Mouse (Mus musculus): ENCODE measurements around the gene Rrp12.

Rrp12 gene

DNA sequence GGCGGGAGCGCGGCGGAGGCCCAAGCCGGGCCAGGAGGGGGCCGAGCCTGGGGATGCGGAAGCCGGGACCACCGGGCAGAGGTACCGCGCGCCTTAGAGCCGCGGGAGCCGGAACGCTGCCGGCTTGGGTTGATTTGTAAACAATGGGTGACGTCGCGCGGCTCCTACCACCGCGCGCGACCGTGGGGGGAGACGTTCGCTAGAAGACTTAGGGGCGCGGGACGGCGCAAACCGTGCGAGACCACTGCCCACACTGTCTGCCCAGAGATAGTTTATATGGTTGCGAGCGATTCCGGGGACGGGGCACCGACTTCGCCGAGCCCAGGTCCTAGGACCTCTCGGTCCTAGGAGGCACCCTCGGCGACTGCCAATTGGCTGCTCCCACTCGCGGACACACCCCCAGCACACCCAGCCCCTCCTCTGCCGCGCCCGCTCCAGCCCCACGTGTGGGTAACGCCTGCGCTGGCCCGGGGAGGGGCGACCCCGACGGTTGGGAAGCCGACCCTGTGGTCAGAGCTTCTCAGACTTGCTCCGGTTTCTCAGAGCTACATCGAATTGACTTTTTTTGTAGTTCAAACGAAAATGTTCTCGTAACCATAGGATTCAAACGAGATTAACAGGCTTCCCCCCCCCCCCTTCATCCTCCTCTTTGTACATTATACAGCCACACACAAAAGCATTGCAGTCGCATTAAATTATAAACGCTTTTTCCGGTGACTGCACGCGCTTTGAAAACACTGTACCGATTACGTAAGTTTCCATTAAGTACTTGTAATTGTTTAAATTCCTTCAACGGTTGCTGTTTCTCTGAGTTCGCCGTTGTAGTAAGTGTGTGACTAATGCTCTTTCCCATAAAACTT lies 47.8 kb downstream of the Rrp12 start, which contains the start of gene Frat2:
Gene Frat2, minus strand, starts transcription at position 141 of the 860 bp plus-strand sequence.
- peak; percentile 85 to 86 for DNase-seq (ENCODE audit: low spot score in 2 of 2)

GRCm38 (mm10) chr19:41847614-41847991 lies 48.4 kb downstream of the Rrp12 start:
- DNase-seq (ENCODE audit: low spot score in 2 of 2), result peak; percentile 57 to 60

DNA sequence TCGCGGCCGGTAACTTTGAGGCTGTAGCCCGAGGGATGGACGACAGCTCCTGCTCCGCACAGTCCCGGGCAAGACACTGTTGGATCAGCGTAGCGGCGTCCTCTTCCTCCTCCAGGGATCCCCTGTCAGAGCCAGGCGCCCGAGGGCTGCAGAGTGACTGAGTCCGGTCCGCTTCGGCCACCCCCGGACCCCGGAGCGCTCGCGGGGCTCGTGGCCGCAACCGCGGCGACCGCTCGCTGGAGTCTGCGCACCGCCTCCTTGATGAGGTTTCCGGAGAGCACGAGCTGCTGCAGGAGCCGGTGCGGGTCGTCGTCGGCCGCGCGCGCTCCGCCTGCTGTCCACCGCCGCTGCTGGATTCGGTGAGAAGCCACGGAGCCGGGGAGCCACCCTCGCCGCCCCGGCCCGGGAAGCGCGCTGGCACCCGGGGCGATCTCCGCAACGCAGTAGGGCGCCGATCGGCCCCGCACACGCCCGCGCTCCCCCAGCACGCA lies 48.8 kb downstream of the Rrp12 start:
- peak; percentile 41 to 43 for DNase-seq (ENCODE audit: low spot score in 2 of 2)

DNA sequence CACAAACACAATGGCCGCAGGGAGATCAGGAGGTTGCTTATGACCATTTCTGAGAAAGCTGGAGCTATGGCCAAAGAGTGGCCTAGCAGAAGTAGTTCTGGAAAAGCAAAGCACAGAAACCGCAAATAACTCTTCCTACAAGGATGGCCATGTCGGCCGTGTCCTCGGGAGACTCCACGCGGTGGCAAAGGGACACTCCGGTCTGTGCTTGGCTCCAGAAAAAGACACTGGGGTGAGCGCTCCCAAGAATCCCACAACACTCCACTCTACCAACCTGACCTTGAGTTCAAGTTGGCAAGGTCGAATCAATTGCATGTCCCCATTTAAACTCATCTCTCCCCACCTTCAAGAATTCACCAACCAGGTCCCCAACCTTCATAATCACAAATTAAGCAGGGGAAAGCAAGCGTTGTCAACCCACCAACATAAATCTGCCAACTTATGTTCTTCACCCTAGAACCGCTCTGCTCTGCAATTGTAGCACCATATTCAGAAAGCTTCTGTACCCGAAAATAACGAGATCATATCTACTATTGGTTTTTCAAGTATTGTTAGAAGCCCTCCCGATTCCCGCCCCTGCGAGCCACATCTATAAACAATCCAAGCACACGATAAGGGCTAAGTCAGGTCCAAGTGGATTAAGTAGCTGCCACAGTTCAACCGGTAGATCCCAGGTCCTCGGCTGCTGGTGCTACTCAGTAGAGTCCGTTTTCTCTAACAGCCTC lies 49.4 kb downstream of the Rrp12 start:
- no peak for DNase-seq (ENCODE audit: low spot score in 2 of 2)

- no peak for DNase-seq (ENCODE audit: low spot score in 2 of 2)
Observed at GRCm38 (mm10) chr19:41844345-41844744, 51.6 kb downstream of the Rrp12 start.

- no peak for DNase-seq (ENCODE audit: low spot score in 2 of 2)
Observed at GRCm38 (mm10) chr19:41842706-41843105, 53.3 kb downstream of the Rrp12 start.

GRCm38 (mm10) chr19:41842196-41842595 lies 53.8 kb downstream of the Rrp12 start:
- DNase-seq (ENCODE audit: low spot score in 2 of 2), result no peak

DNA sequence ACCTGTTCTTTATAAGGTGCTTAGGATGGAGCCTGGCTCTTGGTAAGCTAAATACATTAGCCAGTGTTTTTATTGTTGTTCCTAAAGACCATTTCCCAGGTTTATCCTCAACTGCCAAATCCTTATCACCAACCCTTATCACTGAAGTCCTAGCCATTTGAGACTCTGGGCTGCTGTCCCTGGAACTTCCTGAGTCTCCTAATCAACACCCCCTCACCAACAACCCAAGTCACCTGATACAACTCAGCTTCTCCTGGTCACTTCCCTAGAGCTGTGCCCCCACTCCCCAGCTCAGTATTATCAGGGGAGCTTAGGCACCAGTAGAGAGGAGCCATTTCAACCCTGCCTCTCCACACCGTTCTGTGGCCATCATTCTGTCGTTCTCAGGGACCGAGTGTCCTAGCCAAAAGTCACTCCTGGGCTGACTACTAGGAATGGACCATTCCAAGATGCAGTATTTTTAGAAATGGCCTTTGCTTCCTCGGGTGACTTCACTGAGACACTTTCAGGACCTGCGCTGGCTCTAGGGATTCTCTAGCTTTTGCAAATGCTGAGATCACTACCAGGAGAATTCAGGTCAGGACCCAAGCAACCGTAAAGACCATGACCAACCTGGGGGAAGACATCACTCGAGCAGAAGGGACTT lies 54.7 kb downstream of the Rrp12 start:
- no peak for DNase-seq (ENCODE audit: low spot score in 2 of 2)

DNA sequence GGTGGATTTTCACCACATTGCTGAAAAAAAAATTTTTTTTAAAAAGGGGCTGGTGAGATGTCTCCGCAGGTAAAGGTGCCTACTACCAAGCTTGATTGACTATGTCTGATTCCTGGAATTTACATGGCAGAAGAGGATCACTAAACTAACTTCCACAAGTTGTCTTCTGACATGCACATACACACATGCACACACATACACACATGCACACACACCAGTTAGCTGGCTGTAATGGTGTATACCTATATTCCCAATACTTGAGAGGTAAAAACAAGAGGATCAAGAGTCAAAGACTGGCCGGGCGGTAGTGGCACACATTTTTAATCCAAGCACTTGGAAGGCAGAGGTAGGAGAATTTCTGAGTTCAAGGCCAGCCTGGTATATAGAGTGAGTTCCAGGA lies 56.3 kb downstream of the Rrp12 start:
- DNase-seq (ENCODE audit: low spot score in 2 of 2), result no peak

GRCm38 (mm10) chr19:41838808-41839207 lies 57.2 kb downstream of the Rrp12 start:
- DNase-seq (ENCODE audit: low spot score in 2 of 2), result no peak

- no peak for DNase-seq (ENCODE audit: low spot score in 2 of 2)
Observed at GRCm38 (mm10) chr19:41837917-41838261, 58.1 kb downstream of the Rrp12 start.

DNA sequence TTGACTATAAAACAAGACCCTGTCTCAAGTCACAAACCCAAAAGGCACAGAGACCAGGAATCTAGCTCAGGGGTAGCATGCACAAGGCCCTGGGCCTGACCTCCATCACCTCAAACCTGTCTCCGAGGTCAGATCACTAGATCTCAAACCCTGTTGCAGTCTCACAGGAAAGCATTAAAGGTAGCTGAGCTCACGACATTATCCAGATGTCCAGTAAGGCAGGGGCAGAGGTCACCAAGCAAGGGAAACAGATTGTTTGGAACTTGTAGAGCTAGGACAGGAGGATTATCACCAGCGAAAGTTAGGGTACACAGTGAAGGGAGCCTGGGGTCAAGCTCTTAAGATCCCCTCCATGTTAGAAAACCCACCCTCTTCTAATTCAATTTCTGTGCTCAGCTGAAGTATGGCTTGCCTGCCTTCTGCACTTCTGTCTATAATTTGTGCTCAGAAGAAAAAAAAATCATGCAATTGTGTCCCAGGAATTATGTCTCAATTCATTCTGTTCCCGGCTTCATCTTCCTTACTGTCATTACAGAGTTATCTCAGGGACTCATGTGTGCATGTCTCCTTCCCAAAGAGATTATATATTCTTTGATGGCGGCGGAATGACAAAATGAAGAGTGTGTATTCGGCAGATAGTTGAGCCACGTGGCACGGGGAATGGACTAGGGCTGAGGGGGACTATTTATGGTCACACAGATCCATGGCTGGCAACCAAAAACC lies 58.6 kb downstream of the Rrp12 start:
- DNase-seq (ENCODE audit: low spot score in 2 of 2), result no peak

DNA sequence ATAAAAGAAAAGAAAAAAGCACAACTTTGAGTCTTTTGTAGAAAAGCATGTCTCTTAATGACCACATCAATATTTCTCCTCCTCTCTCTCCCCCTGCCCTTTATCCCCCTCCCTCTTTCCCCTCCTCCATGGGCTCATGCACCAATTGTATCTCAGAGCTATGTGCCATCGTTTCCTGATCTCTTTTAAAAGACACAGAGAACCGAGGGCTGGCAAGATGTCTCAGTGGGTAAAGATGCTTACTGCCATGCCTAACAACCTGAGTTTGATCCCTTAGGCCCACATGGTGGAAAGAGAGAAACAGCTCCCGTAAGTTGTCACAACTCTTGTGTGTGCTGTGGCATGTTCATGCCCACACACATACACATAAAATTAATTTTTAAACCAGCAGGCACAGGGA lies 59.3 kb downstream of the Rrp12 start:
- DNase-seq (ENCODE audit: low spot score in 2 of 2), result no peak

DNA sequence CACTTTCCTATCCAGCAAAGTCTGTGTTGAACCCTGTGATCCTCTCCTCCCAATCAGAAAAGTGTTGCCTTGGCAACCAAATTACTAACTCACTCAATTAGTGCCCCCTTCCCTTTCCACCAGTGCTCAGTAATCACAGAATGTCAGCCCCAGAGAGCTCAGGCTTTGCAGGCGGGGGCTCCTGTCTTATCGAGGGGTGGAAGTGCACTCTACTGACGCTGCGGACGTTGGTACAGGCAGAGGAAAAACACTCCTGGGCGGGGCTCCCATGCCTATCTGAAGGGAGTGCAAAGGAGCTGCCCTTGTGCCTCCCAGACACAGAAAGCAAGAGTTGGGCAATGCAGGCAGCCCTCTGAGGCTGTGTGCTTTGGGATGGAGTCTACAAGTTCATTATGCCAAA lies 60.2 kb downstream of the Rrp12 start:
- peak in 1 of 2 experiments; percentile 25 for DNase-seq (ENCODE audit: low spot score in 2 of 2)

DNA sequence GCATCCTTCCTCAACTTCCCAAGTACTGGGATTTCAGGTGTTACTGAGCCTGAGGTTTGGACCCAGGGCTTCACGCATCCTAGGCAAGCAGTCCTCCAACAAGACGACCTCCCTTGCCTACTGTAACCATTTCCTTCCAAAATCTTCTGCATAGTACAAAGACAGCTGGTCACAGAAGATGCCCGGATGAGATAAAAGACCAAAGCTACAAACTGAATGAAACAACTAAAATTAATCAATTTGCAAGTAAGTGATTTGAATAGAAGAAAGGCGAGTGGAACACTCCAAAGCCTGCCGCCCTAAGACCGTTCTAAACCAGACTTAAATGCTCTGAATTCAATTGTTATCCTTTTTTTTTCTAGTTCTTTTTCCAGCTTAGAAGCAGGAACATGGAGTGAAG lies 60.6 kb downstream of the Rrp12 start:
- no peak for DNase-seq (ENCODE audit: low spot score in 2 of 2)

GRCm38 (mm10) chr19:41832501-41833201 lies 63.3 kb downstream of the Rrp12 start:
- DNase-seq (ENCODE audit: low spot score in 2 of 2), result no peak

DNA sequence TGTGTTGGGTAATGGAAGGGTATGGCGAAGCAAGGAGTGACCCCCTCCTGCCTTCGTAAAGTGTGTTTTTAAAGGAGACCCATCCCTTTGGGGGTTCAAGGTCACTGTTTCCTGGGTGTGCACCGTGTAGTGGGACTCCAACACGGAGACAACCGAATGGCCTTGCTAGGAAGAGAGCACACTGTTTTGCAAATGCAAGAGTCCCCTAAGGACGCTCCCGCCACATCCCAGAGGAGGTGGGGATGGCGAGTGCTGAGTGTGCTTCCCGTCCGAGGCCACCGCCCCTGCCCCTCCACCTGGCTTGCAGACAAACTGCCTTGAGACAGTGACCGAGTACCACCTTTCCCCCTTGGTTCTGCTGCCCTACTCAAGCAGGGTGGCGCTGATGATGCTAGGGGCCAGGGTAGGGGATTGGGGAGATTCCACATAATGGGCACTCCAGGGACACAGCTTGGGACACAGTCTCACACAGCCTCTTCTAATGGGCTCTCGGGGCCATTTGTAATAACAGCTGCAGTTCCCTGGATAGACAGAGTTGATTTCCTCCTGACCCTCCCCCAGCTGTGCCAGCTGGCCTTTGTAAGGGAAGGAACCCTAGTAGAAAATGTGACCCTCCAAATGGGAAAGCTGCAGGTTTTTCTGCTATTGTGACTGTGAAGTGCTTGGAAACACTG lies 64.1 kb downstream of the Rrp12 start:
- DNase-seq (ENCODE audit: low spot score in 2 of 2), result no peak

DNA sequence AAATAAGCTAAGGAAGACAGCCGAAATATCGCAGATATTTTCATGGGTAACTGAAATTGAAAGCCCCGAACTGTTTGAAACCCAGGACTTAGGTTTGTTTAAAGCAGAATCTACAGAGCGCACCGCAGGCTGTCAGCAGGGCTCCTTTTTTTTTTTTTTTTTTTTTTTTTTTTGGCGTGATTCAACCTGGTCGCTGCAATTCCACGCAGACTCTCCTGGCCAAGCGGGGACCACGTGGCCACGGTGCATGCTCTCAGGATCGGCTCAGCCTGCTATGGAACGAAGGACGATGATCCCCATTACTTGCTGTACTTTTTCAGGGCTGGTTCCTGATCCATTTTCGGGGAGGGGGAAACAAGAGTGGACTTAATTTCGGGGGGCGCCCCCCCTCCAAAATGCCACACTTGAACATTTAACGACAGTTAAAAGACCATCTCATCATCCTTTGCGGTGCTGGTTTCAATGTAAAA lies 64.8 kb downstream of the Rrp12 start:
- DNase-seq (ENCODE audit: low spot score in 2 of 2), result no peak

DNA sequence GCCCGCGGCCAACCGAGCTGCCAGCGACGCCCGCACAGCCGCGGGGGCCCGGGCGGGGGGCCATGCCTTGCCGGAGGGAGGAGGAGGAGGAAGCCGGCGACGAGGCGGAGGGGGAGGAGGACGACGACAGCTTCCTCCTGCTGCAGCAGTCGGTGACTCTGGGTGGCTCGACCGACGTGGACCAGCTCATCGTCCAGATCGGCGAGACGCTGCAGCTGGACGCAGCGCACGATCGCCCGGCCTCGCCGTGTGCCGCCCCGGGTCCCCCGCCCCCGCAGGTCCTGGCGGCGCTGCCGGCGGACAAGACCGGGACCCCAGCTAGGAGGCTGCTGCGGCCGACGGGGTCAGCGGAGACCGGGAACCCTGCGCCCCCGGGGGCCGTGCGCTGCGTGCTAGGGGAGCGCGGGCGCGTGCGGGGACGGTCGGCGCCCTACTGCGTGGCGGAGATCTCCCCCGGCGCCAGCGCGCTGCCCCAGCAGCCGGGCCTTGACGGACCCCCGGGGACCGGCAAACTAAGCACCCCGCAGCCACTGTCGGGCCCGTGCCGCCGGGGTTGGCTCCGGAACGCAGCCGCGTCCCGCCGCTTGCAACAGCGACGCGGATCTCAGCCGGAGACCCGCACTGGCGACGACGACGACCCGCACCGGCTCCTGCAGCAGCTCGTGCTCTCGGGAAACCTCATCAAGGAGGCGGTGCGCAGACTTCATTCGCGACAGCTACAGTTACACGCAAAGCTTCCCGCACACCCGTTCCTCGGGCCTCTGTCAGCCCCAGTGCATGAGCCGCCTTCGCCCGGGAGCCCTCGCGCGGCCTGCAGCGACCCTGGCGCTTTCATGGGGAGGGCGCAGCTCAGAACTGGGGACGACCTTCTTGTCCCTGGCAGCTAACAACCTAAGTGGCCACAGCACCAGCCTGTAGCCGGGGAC lies 65.6 kb downstream of the Rrp12 start:
- DNase-seq (ENCODE audit: low spot score in 2 of 2), result peak; percentile 81 to 82

Measured in thymus, postnatal 10 days (tissue).